Mouse (Mus musculus) hindbrain, postnatal 0 days (tissue): ENCODE measurements at regions not wholly inside any gene's neighbourhood (a gene's known extent, or its start where the extent isn't known, plus 50 kb on each side); places are given as distances from the start of the nearest gene placed in this dataset.

Experiments
- ATAC-seq: fragments of 200-750 bp; cut with Nextera tagmentation; 2 replicates; pipeline ENCODE4 v1.8.0; 2017; ENCODE audit warnings: mild to moderate bottlenecking, moderate TSS enrichment, moderate library complexity
- DNase-seq: peaks from one replicate; pipeline ENCODE4 v3.0.0-alpha.2; 2015; ENCODE audit warnings: low spot score
- H3K27ac ChIP-seq: fragments of 300-500 bp; sonication (generic); 2 replicates; pipeline ENCODE4 v1.5.1; 2014; ENCODE audit warnings: mild to moderate bottlenecking
- H3K27me3 ChIP-seq: fragments of 300-500 bp; sonication (generic); 2 replicates; pipeline ENCODE4 v1.6.1; 2014; ENCODE audit warnings: low read length, mixed read lengths; ENCODE audit not compliant: insufficient read depth
- H3K36me3 ChIP-seq: fragments of 300-500 bp; sonication (generic); 2 replicates; pipeline ENCODE4 v1.6.1; 2014; ENCODE audit warnings: low read length, mixed read lengths; ENCODE audit not compliant: insufficient read depth
- H3K4me1 ChIP-seq: fragments of 300-500 bp; sonication (generic); 2 replicates; pipeline ENCODE4 v1.6.1; 2014; ENCODE audit warnings: antibody characterized with exemption, low read length, mixed read lengths; ENCODE audit not compliant: insufficient read depth
- H3K4me2 ChIP-seq: fragments of 300-500 bp; sonication (generic); 2 replicates; pipeline ENCODE4 v1.6.1; 2014; ENCODE audit warnings: low read depth, mild to moderate bottlenecking, low read length, moderate library complexity, mixed read lengths
- H3K4me3 ChIP-seq: fragments of 300-500 bp; sonication (generic); 2 replicates; pipeline ENCODE4 v1.5.1; 2014; ENCODE audit warnings: low read length
- H3K9ac ChIP-seq: fragments of 300-500 bp; sonication (generic); replicated peaks from 2 replicates; pipeline ENCODE4 v1.6.1; 2014; ENCODE audit warnings: mild to moderate bottlenecking, low read length, moderate library complexity, mixed read lengths
- H3K9me3 ChIP-seq: fragments of 300-500 bp; sonication (generic); 2 replicates; pipeline ENCODE4 v1.6.1; 2016; ENCODE audit warnings: low read length, mixed read lengths
- CTCF ChIP-seq: IDR thresholded peaks from 2 replicates; pipeline ENCODE4 v1.5.1; 2016; ENCODE audit warnings: antibody characterized with exemption, control low read depth, low read depth
- WGBS: fragments of 180-500 bp; shearing (Covaris S2); extraction: QIAGEN DNeasy Blood & Tissue Kit; methylation state at CpG from one replicate; pipeline ENCODE4 v1.1.7; 2014; 5-methylcytosine and 5-hydroxymethylcytosine counted together

- H3K9ac ChIP-seq = no peak overlapping the region
- TF ChIP-seq CTCF = no peak
- no peak overlapping the region for H3K4me2 ChIP-seq
- H3K4me3 ChIP-seq = no peak overlapping the region
- 91% methylated on average over 3 of the region's 3 CpGs for WGBS
- H3K4me1 ChIP-seq = no peaks in the 10 kb centered on the region
- H3K9me3 ChIP-seq = no peaks in the 10 kb centered on the region
- H3K27ac ChIP-seq = no peak overlapping the region
- ATAC-seq = no peak
- DNase-seq = no peak
- no peaks in the 10 kb centered on the region for H3K27me3 ChIP-seq
- H3K36me3 ChIP-seq = no peaks in the 10 kb centered on the region
These were observed 56.9 kb downstream of the Klf4 start for GRCm38 (mm10) chr4:55475409-55475808.

GRCm38 (mm10) chr4:55474044-55474788 lies 58.0 kb downstream of the Klf4 start:
- H3K9ac ChIP-seq = no peak overlapping the region
- H3K9me3 ChIP-seq = no peaks in the 10 kb centered on the region
- H3K4me3 ChIP-seq = no peak overlapping the region
- TF ChIP-seq CTCF = no peak
- no peak overlapping the region for H3K4me2 ChIP-seq
- H3K36me3 ChIP-seq = no peaks in the 10 kb centered on the region
- DNase-seq = no peak
- 57% methylated on average over 16 of the region's 16 CpGs for WGBS
- H3K27ac ChIP-seq = no peak overlapping the region
- ATAC-seq = no peak
- H3K27me3 ChIP-seq = no peaks in the 10 kb centered on the region
- no peaks in the 10 kb centered on the region for H3K4me1 ChIP-seq

- 72% methylated on average over 2 of the region's 2 CpGs for WGBS
These were observed 59.6 kb downstream of the Klf4 start for GRCm38 (mm10) chr4:55472649-55473048.

GRCm38 (mm10) chr4:55470779-55471663 lies 61.2 kb downstream of the Klf4 start:
- no peak overlapping the region for H3K4me2 ChIP-seq
- DNase-seq (no peak), ATAC-seq (no peak)
- no peaks in the 10 kb centered on the region for H3K36me3 ChIP-seq
- no peak overlapping the region for H3K4me3 ChIP-seq
- H3K27me3 ChIP-seq = no peaks in the 10 kb centered on the region
- TF ChIP-seq CTCF = no peak
- no peak overlapping the region for H3K9ac ChIP-seq
- H3K27ac ChIP-seq = no peak overlapping the region
- no peaks in the 10 kb centered on the region for H3K9me3 ChIP-seq
- H3K4me1 ChIP-seq = no peaks in the 10 kb centered on the region
- WGBS = 77% methylated on average over 13 of the region's 13 CpGs

More at GRCm38 (mm10) chr4:55472649-55473048, 59.6 kb downstream of the Klf4 start:
- no peaks in the 10 kb centered on the region for H3K36me3 ChIP-seq
- no peak overlapping the region for H3K4me2 ChIP-seq
- H3K9me3 ChIP-seq = no peaks in the 10 kb centered on the region
- DNase-seq (no peak), ATAC-seq (no peak)
- no peak overlapping the region for H3K9ac ChIP-seq
- H3K27ac ChIP-seq = no peak overlapping the region
- no peak for TF ChIP-seq CTCF
- H3K27me3 ChIP-seq = no peaks in the 10 kb centered on the region
- H3K4me1 ChIP-seq = no peaks in the 10 kb centered on the region
- H3K4me3 ChIP-seq = no peak overlapping the region

GRCm38 (mm10) chr4:55464192-55464591 lies 68.1 kb downstream of the Klf4 start:
- 14% methylated on average over 8 of the region's 8 CpGs for WGBS
- DNase-seq = no peak
- H3K27me3 ChIP-seq = no peaks in the 10 kb centered on the region
- H3K4me3 ChIP-seq = no peak overlapping the region
- H3K9ac ChIP-seq = no peak overlapping the region
- TF ChIP-seq CTCF = no peak
- no peaks in the 10 kb centered on the region for H3K9me3 ChIP-seq
- no peaks in the 10 kb centered on the region for H3K36me3 ChIP-seq
- no peak overlapping the region for H3K4me2 ChIP-seq
- no peak for ATAC-seq
- no peaks in the 10 kb centered on the region for H3K4me1 ChIP-seq
- H3K27ac ChIP-seq = no peak overlapping the region

- no peaks in the 10 kb centered on the region for H3K4me1 ChIP-seq
- no peaks in the 10 kb centered on the region for H3K27me3 ChIP-seq
- DNase-seq (no peak), ATAC-seq (no peak)
- no peak overlapping the region for H3K4me3 ChIP-seq
- no peaks in the 10 kb centered on the region for H3K36me3 ChIP-seq
- no peak overlapping the region for H3K9ac ChIP-seq
- H3K4me2 ChIP-seq = no peak overlapping the region
- no peak overlapping the region for H3K27ac ChIP-seq
- no peaks in the 10 kb centered on the region for H3K9me3 ChIP-seq
- TF ChIP-seq CTCF = no peak
- 79% methylated on average over 5 of the region's 5 CpGs for WGBS
These were observed 70.3 kb downstream of the Klf4 start for GRCm38 (mm10) chr4:55461927-55462326.
